Mouse (Mus musculus): ENCODE measurements around the gene Pms1. TPM values are rescaled to one million over a fixed set of nuclear protein-coding genes. Genes with fewer than 3 reads are reported as not detected.
"Not testable (repeated sequence)": the region's sequence is repeated elsewhere in the genome, so short reads cannot be mapped to it uniquely, and the experiment has no call there.

Pms1 gene
- 10 to 100 TPM in 1 of 2 experiments, 1 to 10 TPM in 1; 9.6 to 12.2 TPM for total RNA-seq (2021)

GRCm38 (mm10) chr1:53296581-53297383 is at the start of gene Pms1, which contains the start of the genes Ormdl1 and Gm28778:
TSS of gene Pms1 (minus strand) at chr1:53297018.
TSS of gene Ormdl1 (plus strand) at chr1:53297095.
TSS of gene Gm28778 (plus strand) at chr1:53297111.
- intact Hi-C loops (cut with DNase I): loop anchor here (1.0 to 5.0 kb wide), 2 partner anchors 17 to 56 kb away; partner anchors contain the start of genes Asdurf, Asnsd1, Gm28551 and Osgepl1
- DNase-seq: peak; percentile 98

GRCm38 (mm10) chr1:53341071-53341470 is 44.3 kb upstream of the Pms1 start:
- intact Hi-C loops (cut with DNase I): no loop called here
- no peak for DNase-seq

GRCm38 (mm10) chr1:53337403-53337802 is 40.6 kb upstream of the Pms1 start:
- intact Hi-C loops (cut with DNase I); DNase-seq: not testable (repeated sequence)

- intact Hi-C loops (cut with DNase I): no loop called here
- no peak for DNase-seq
Observed at GRCm38 (mm10) chr1:53335465-53335864, 38.6 kb upstream of the Pms1 start.

GRCm38 (mm10) chr1:53333527-53333926 is 36.7 kb upstream of the Pms1 start:
- DNase-seq; intact Hi-C loops (cut with DNase I): not testable (repeated sequence)

GRCm38 (mm10) chr1:53324827-53325494 is 28.1 kb upstream of the Pms1 start:
- intact Hi-C loops (cut with DNase I): no loop called here
- no peak for DNase-seq

GRCm38 (mm10) chr1:53324277-53324676 is 27.5 kb upstream of the Pms1 start:
- no peak for DNase-seq
- intact Hi-C loops (cut with DNase I): no loop called here

GRCm38 (mm10) chr1:53323254-53323653 is 26.4 kb upstream of the Pms1 start:
- no peak for DNase-seq
- intact Hi-C loops (cut with DNase I): no loop called here

- DNase-seq: no peak
- intact Hi-C loops (cut with DNase I): no loop called here
Observed at GRCm38 (mm10) chr1:53321662-53322344, 25.0 kb upstream of the Pms1 start.

- intact Hi-C loops (cut with DNase I): loop anchor here (1.0 to 10.0 kb wide), 3 partner anchors 16 to 472 kb away; partner anchors contain the start of genes Asdurf, Asnsd1, Gm28551 and Gm28778
Observed at GRCm38 (mm10) chr1:53312989-53313967, 16.5 kb upstream of the Pms1 start, which contains the start of gene Osgepl1. TSS of gene Osgepl1 (plus strand) at chr1:53313624.

GRCm38 (mm10) chr1:53300506-53300905 is 3.7 kb upstream of the Pms1 start:
- no peak for DNase-seq
- intact Hi-C loops (cut with DNase I): no loop called here

More at GRCm38 (mm10) chr1:53312989-53313967, 16.5 kb upstream of the Pms1 start, which contains the start of gene Osgepl1:
- DNase-seq: peak; percentile 85 to 87

GRCm38 (mm10) chr1:53291197-53291596 is 5.6 kb downstream of the Pms1 start:
- DNase-seq: no peak
- intact Hi-C loops (cut with DNase I): no loop called here

- peak; percentile 9 to 30 for DNase-seq
- intact Hi-C loops (cut with DNase I): loop anchor here (1.0 to 10.0 kb wide), 2 partner anchors 219 to 628 kb away; no protein-coding TSS in a partner anchor
Observed at GRCm38 (mm10) chr1:53272646-53273045, 24.2 kb downstream of the Pms1 start.

- peak in 1 of 2 experiments; percentile 8 for DNase-seq
- intact Hi-C loops (cut with DNase I): loop anchor here (10.0 kb wide), 1 partner anchor 625 kb away; no protein-coding TSS in a partner anchor
Observed at GRCm38 (mm10) chr1:53269901-53270300, 26.9 kb downstream of the Pms1 start.

GRCm38 (mm10) chr1:53264958-53265612 is 31.7 kb downstream of the Pms1 start:
- DNase-seq; intact Hi-C loops (cut with DNase I): not testable (repeated sequence)

- no peak for DNase-seq
- intact Hi-C loops (cut with DNase I): no loop called here
Observed at GRCm38 (mm10) chr1:53226063-53226462, 70.8 kb downstream of the Pms1 start.

GRCm38 (mm10) chr1:53225616-53226015 is 71.2 kb downstream of the Pms1 start:
- intact Hi-C loops (cut with DNase I): no loop called here
- DNase-seq: no peak

- DNase-seq: no peak
- intact Hi-C loops (cut with DNase I): no loop called here
Observed at GRCm38 (mm10) chr1:53224775-53225174, 72.0 kb downstream of the Pms1 start.

- intact Hi-C loops (cut with DNase I): no loop called here
- DNase-seq: no peak
Observed at GRCm38 (mm10) chr1:53210136-53210535, 86.7 kb downstream of the Pms1 start.
